Mouse (Mus musculus) megakaryocyte, embryonic 14.5 days (primary cell): Measurements from ENCODE around the gene Ndufab1.

ENCODE experiments used
- FLI1 ChIP-seq: IDR thresholded peaks from 2 replicates; pipeline ENCODE4 v1.6.1; 2012; ENCODE audit warnings: low read length, inconsistent platforms, mixed read lengths
- GATA1 ChIP-seq: IDR thresholded peaks from 3 replicates; pipeline ENCODE4 v1.6.1; 2012; ENCODE audit warnings: mixed read lengths, low read length, inconsistent platforms, borderline replicate concordance

DNA sequence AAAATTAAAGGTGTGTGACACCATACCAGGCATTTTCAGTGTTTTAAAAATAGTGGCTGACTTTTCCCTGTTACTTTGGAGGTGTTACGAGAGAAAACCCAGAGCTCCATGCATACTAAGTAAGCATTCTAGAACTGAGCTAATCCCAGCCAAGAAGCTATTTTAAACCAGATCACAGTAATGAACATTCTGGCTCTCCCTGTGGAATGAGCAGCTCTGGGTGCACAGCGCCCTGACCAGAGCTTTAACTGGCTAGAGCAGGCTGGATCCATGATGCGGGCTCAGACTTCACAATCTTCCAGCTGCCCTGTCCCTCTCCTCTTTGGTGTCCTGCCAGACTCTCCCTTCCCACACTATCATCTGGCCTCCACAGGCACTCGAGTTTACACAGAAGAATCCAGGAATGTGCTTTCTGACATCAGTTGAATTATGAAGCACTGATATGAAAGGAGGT is 56.5 kb downstream of the Ndufab1 start:
- TF ChIP-seq FLI1 (no peak), GATA1 (no peak)
